Mouse (Mus musculus): Measurements from ENCODE around the gene 2300002M23Rik. TPM values are rescaled to one million over a fixed set of nuclear protein-coding genes. Genes with fewer than 3 reads are reported as not detected.

2300002M23Rik gene
- polyA plus RNA-seq (2017; shearing (Covaris generic)): not detected

GRCm38 (mm10) chr17:35567150-35567549 lies at the start of gene 2300002M23Rik:
Gene 2300002M23Rik, plus strand, starts transcription at chr17:35567450.

GRCm38 (mm10) chr17:35532901-35533300 lies 34.3 kb upstream of the 2300002M23Rik start, which contains the start of gene Psors1c2:
Gene Psors1c2, plus strand, starts transcription at chr17:35533201.

GRCm38 (mm10) chr17:35551881-35552414 lies 15.3 kb upstream of the 2300002M23Rik start, which contains the start of gene Cdsn:
Gene Cdsn, plus strand, starts transcription at chr17:35552128.

GRCm38 (mm10) chr17:35601249-35601648 lies 34.0 kb downstream of the 2300002M23Rik start, which contains the start of gene Sfta2:
Gene Sfta2, plus strand, starts transcription at chr17:35601549.

Other genes with a start within 250 kb of the 2300002M23Rik start
- gene H2-Q1, start 247.0 kb upstream of the 2300002M23Rik start, polyA plus RNA-seq (2017; shearing (Covaris generic)): 1 to 10 TPM in 1 of 2 experiments, under 1 TPM in 1; 0.48 to 1.8 TPM
- gene H2-Q2, start 225.2 kb upstream of the 2300002M23Rik start, polyA plus RNA-seq (2017; shearing (Covaris generic)): 10 to 100 TPM; 15.6 to 19.4 TPM
- 10 to 100 TPM; 33.5 to 46.7 TPM for gene H2-Q4, start 187.8 kb upstream of the 2300002M23Rik start, polyA plus RNA-seq (2017; shearing (Covaris generic))
- gene H2-Q6, start 142.6 kb upstream of the 2300002M23Rik start, polyA plus RNA-seq (2017; shearing (Covaris generic)): 100 to 1,000 TPM; 686 to 886 TPM
- gene H2-Q7, start 128.3 kb upstream of the 2300002M23Rik start, polyA plus RNA-seq (2017; shearing (Covaris generic)): 1,000 to 10,000 TPM; 2,137 to 2,431 TPM
- gene H2-Q10, start 97.4 kb upstream of the 2300002M23Rik start, polyA plus RNA-seq (2017; shearing (Covaris generic)): 10 to 100 TPM; 24.7 to 30.9 TPM
- 1 to 10 TPM in 1 of 2 experiments, under 1 TPM in 1; 0.40 to 1.3 TPM for gene Pou5f1, start 61.4 kb upstream of the 2300002M23Rik start, polyA plus RNA-seq (2017; shearing (Covaris generic))
- gene Tcf19, start 50.6 kb upstream of the 2300002M23Rik start, polyA plus RNA-seq (2017; shearing (Covaris generic)): 10 to 100 TPM; 12.6 to 27.6 TPM
- 10 to 100 TPM; 10.7 to 18.4 TPM for gene Cchcr1, start 50.4 kb upstream of the 2300002M23Rik start, polyA plus RNA-seq (2017; shearing (Covaris generic))
- not detected for gene Psors1c2, start 34.2 kb upstream of the 2300002M23Rik start, polyA plus RNA-seq (2017; shearing (Covaris generic))
- gene Cdsn, start 15.3 kb upstream of the 2300002M23Rik start, polyA plus RNA-seq (2017; shearing (Covaris generic)): not detected
- gene Sfta2, start 34.1 kb downstream of the 2300002M23Rik start, polyA plus RNA-seq (2017; shearing (Covaris generic)): not detected
- not detected for gene Gm9573, start 59.2 kb downstream of the 2300002M23Rik start, polyA plus RNA-seq (2017; shearing (Covaris generic))
- gene Mucl3, start 76.2 kb downstream of the 2300002M23Rik start, polyA plus RNA-seq (2017; shearing (Covaris generic)): not detected
- 10 to 100 TPM; 27.1 to 30.7 TPM for gene Vars2, start 100.1 kb downstream of the 2300002M23Rik start, polyA plus RNA-seq (2017; shearing (Covaris generic))
- gene Gtf2h4, start 106.3 kb downstream of the 2300002M23Rik start, polyA plus RNA-seq (2017; shearing (Covaris generic)): 10 to 100 TPM; 24.3 to 29.4 TPM
- 10 to 100 TPM in 1 of 2 experiments, 1 to 10 TPM in 1; 6.2 to 13.2 TPM for gene Ddr1, start 137.2 kb downstream of the 2300002M23Rik start, polyA plus RNA-seq (2017; shearing (Covaris generic))

All from inflammation-experienced regulatory T-cells (primary cell).